Mouse (Mus musculus) hindbrain, embryonic 14.5 days (tissue): ENCODE data around the gene Gm12184. TPM values are rescaled to one million over a fixed set of nuclear protein-coding genes. Genes with fewer than 3 reads are reported as not detected.

Experiments used
- ATAC-seq: fragments of 200-750 bp; cut with Nextera tagmentation; 2 replicates; pipeline ENCODE4 v1.8.0; 2017; ENCODE audit warnings: moderate number of reproducible peaks, mild to moderate bottlenecking, moderate TSS enrichment, moderate library complexity; ENCODE audit not compliant: low FRiP score
- DNase-seq: peaks from one replicate; pipeline ENCODE4 v3.0.0-alpha.2; 2015; ENCODE audit warnings: low spot score
- H3K27ac ChIP-seq: fragments of 300-500 bp; sonication (generic); 2 replicates; pipeline ENCODE4 v1.5.1; 2014; ENCODE audit warnings: mild to moderate bottlenecking, moderate library complexity
- H3K27me3 ChIP-seq: fragments of 300-500 bp; sonication (generic); 2 replicates; pipeline ENCODE4 v1.6.1; 2014; ENCODE audit warnings: mild to moderate bottlenecking, low read length, mixed read lengths; ENCODE audit not compliant: control insufficient read depth, insufficient read depth
- H3K36me3 ChIP-seq: fragments of 300-500 bp; sonication (generic); replicated peaks from 2 replicates; pipeline ENCODE4 v1.6.1; 2014; ENCODE audit not compliant: control insufficient read depth, insufficient read depth
- H3K4me1 ChIP-seq: fragments of 300-500 bp; sonication (generic); replicated peaks from 2 replicates; pipeline ENCODE4 v1.6.1; 2014; ENCODE audit warnings: antibody characterized with exemption, low read length, mixed read lengths; ENCODE audit not compliant: control insufficient read depth, insufficient read depth
- H3K4me2 ChIP-seq: fragments of 300-500 bp; sonication (generic); replicated peaks from 2 replicates; pipeline ENCODE4 v1.6.1; 2014; ENCODE audit warnings: mild to moderate bottlenecking, moderate library complexity
- H3K4me3 ChIP-seq: fragments of 300-500 bp; sonication (generic); replicated peaks from 2 replicates; pipeline ENCODE4 v1.5.1; 2014; ENCODE audit warnings: mild to moderate bottlenecking, low read length
- H3K9ac ChIP-seq: fragments of 300-500 bp; sonication (generic); 2 replicates; pipeline ENCODE4 v1.6.1; 2014
- H3K9me3 ChIP-seq: fragments of 300-500 bp; sonication (generic); 2 replicates; pipeline ENCODE4 v1.6.1; 2016; ENCODE audit warnings: low read length; ENCODE audit not compliant: control insufficient read depth
- WGBS: fragments of 180-500 bp; shearing (Covaris S2); extraction: QIAGEN DNeasy Blood & Tissue Kit; methylation state at CpG from one replicate; pipeline ENCODE4 v1.1.7; 2014; 5-methylcytosine and 5-hydroxymethylcytosine counted together
- polyA plus RNA-seq: library from polyadenylated mRNA; unstranded; fragments of >200 nt; fragmentation: Nextera tagmentation; extraction: Ambion mirVana; gene quantifications from 2 replicates; pipeline ENCODE4 v1.2.1, GENCODE M21; 2014

The Gm12184 gene
- polyA plus RNA-seq, 1 experiment from 2014 or later: 1.6 TPM

DNA sequence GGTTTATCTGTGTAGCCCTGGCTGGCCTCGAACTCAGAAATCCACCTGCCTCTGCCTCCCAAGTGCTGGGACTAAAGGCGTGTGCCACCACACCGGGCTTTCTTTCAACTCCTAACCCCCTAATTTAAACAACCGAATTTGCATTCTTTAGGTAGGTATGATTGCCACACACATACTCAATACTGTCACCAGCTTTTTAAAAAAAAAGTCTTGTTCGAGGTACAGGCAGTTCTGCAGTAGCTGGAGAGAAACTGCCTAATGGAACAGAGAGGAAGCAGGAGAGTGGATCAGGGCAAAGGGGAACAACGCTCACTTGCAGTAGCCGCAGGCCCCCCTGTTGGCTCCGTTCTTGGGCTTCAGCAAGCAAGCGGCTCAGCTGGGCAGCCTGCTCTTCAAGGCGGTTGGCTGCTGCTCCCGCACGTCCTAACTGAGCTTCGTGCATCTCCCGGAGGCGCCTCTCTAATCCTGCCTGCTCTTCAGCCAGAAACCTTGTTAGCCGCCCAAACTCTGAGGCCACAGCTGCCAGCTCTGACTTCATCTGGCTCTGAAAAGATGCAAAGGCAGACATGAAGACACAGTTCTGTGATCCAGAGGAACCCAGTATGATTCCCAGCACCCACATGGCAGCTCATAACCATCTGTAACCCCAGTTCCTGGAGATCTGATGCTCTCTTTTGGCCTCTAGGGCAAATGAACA lies 17.6 kb downstream of the Gm12184 start:
- ATAC-seq (no peak), DNase-seq (no peak)

DNA sequence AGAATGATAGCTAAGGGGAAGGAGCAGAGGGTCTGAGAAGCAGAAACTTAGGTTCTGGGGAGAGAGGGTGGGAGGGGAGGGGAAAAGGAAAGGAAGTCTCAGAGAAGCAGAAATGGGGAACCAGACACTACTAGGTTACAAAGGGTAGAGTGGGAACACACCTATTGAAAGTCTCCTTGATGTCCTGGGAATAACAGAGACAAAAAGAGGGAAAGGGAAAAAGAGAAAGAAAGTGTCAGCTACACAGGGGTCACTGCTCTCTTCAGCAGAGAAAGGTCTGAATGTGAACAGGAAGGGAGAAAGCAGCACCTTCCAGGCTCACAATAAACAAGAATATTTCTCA lies 18.2 kb downstream of the Gm12184 start:
- ATAC-seq (no peak), DNase-seq (no peak)
- Histone ChIP-seq H3K4me2 (no peak overlapping the region), H3K27ac (no peak overlapping the region), H3K4me3 (no peak overlapping the region), H3K9me3 (no peaks in the 10 kb centered on the region), H3K9ac (no peak overlapping the region), H3K4me1 (no peaks in the 10 kb centered on the region; the same call in 1 of the 2 replicates), H3K27me3 (no peaks in the 10 kb centered on the region), H3K36me3 (peaks cover 99% of the 10 kb centered on the region)

More for the DNA sequence above, 17.6 kb downstream of the Gm12184 start:
- Histone ChIP-seq H3K9ac (no peak overlapping the region), H3K27me3 (no peaks in the 10 kb centered on the region), H3K9me3 (no peaks in the 10 kb centered on the region), H3K27ac (no peak overlapping the region), H3K4me3 (no peak overlapping the region), H3K4me2 (no peak overlapping the region), H3K4me1 (no peaks in the 10 kb centered on the region; the same call in 1 of the 2 replicates), H3K36me3 (peaks cover 98% of the 10 kb centered on the region)
- WGBS: 73% methylated on average over 16 of the region's 16 CpGs

DNA sequence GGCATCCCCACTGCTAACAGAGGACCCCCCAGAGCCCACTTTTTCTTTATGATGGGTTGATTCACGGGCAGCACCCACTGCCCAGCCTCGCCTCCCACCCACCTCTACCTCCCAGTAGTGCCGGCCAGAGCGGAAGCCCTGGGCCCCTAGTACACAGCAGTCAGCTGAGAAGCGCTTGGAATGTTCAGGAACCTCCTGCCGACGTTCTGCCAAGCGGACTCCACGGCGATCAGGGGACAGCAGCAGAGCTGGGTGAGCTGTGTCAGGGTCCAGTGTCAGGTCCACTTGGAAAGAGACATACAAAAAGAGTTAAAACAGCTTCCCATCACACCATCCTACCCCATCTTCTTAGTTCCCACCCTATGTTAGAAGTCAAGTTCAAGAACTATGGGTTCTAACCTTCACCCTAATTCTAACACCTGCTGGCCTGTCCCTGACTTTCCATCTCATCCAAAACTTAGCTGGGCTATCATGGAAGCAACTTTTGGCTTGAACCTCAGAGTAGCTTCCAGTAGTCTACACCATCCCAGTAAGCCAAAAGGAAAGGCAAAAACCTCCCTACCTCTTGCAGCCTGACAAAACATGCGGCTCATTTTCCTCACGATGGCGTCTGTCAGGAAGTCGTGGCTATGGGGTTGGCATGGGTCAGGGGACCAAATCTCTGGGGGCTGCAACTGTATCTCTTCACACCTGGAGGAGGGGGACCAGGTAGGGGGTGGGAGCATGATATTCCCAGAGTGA lies 18.7 kb downstream of the Gm12184 start:
- no peak for DNase-seq

DNA sequence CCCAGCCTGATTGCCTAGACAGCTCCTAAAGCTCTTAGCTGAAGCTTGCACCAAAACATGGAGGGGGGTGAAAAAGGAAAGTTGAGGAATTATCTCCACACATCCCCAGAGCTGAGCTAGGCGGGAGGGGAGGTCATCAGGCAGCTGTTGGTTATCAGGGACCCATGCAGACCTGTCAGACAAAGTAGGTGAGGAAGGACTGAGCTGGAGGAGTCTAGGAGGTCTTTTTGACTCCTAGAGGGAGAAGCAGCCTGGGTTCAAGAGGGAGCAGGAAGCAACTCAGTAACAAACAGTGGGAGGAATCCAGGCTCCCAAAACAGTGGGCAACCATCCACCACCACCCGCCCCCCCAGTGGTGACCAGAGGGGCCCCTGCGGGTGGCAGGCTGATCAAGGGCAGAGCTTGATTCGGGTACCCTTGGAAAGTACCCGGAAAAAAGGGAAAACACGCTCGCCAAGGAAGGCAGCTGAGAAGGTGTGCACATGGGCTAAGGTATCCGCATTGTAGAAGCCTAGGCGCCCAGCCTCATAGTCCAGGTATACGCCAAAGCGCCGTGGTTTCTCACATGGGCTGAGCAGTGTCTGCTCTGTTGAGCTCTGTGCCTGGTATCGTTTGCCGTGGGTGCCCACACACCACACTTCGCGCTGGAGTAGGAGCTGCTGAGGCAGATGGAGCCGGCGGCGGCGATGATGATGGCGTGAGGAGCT lies 19.4 kb downstream of the Gm12184 start:
- Histone ChIP-seq H3K9me3 (no peaks in the 10 kb centered on the region), H3K27ac (no peak overlapping the region), H3K4me2 (no peak overlapping the region), H3K27me3 (no peaks in the 10 kb centered on the region), H3K36me3 (peaks cover 100% of the 10 kb centered on the region), H3K9ac (no peak overlapping the region), H3K4me1 (peaks cover 6% of the 10 kb centered on the region), H3K4me3 (no peak overlapping the region)
- DNase-seq (no peak), ATAC-seq (peak; percentile 1; the same call in 1 of the 2 replicates)
- 64% methylated on average over 21 of the region's 21 CpGs for WGBS

More for the DNA sequence above, 18.7 kb downstream of the Gm12184 start:
- Histone ChIP-seq H3K9ac (no peak overlapping the region), H3K27ac (no peak overlapping the region), H3K9me3 (no peaks in the 10 kb centered on the region), H3K4me2 (no peak overlapping the region), H3K36me3 (peaks cover 100% of the 10 kb centered on the region), H3K4me1 (no peaks in the 10 kb centered on the region), H3K4me3 (no peak overlapping the region), H3K27me3 (no peaks in the 10 kb centered on the region)
- 69% methylated on average over 14 of the region's 14 CpGs for WGBS
- peak; percentile 11; the same call in 1 of the 2 replicates for ATAC-seq

DNA sequence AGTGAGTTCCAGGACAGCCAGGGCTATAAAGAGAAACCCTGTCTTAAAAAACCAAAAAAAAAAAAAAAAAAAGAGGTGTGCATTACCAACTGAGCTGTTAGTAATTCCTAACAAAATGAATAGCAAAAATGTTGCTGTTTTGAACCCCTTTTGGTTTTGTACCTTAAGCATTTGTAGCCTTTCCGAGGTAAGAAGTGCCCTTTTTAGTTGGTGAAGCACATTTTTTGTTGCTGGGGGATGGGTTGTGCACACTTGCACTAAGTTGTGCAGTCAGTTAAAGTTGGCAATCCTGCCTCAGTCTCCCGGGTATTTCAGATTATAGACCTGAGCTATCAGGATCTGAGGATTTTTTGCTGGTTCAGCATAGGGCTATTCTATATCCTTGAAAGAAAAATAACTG lies 21.5 kb downstream of the Gm12184 start:
- ATAC-seq: no peak
- Histone ChIP-seq H3K27ac (no peak overlapping the region), H3K9ac (no peak overlapping the region), H3K4me1 (peaks cover 18% of the 10 kb centered on the region), H3K36me3 (peaks cover 88% of the 10 kb centered on the region), H3K4me2 (no peak overlapping the region), H3K9me3 (no peaks in the 10 kb centered on the region), H3K27me3 (no peaks in the 10 kb centered on the region), H3K4me3 (no peak overlapping the region)
- 94% methylated on average over 2 of the region's 2 CpGs for WGBS
- DNase-seq: no peak

DNA sequence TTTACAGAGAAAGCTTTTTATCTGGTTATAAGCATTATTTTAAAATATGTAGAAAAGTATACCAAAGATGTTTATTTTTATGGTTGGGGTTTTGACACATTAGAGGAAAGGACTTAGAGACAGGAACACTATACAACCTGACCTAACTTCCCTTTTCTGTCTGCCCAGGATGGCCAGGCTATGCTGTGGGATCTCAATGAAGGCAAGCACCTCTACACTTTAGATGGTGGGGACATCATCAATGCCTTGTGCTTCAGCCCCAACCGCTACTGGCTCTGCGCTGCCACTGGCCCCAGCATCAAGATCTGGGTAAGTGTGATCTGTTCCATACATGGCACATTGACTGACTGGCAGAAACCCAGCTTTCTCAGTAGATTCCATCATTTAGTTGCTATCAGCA lies 22.5 kb downstream of the Gm12184 start:
- WGBS: 96% methylated on average over 2 of the region's 2 CpGs
- Histone ChIP-seq H3K4me2 (no peak overlapping the region), H3K9me3 (no peaks in the 10 kb centered on the region), H3K4me1 (peaks cover 20% of the 10 kb centered on the region), H3K27me3 (no peaks in the 10 kb centered on the region), H3K4me3 (no peak overlapping the region), H3K9ac (no peak overlapping the region), H3K36me3 (peaks cover 78% of the 10 kb centered on the region), H3K27ac (no peak overlapping the region)
- no peak for DNase-seq
- no peak for ATAC-seq

DNA sequence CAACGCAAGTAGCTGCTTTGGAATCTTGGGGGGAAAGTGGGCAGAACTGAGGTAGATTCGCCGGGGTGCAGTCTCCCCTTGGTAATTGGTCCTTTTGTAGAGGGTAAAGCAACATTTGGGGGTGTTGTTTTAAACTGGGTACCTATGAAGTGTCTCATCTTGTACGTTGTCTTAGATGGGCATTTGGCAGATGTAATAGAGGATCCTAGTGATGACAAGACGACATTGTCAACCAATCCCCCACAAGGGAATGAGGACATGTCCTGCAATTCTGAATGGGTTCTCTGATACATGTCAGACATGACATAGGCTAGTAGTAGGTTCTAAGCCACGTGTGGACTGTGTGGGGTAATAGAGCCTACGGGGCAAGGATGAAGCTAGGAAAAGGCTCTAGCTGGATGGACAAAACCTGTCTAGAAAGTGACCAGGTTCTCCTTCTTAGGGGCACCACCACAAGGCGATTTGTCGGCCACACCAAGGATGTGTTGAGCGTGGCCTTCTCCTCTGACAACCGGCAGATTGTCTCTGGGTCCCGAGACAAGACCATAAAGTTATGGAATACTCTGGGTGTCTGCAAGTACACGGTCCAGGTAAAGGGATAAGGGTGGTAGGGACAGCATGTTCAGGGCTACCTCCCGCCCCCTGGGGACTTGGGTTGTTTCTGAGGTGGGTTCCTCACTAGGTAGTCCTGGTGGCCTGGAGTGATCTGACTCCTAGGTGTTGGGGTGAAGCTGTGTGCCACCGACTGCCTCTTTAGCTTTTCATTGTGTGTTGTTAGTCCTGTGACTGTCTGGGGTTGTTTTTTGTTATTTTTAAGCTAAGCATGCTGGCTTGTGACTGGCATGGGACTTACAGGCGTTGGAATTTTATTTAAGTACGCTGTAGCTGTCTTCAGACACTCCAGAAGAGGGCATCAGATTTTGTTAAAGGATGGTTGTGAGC lies 24.4 kb downstream of the Gm12184 start:
- H3K4me1 ChIP-seq: peaks cover 33% of the 10 kb centered on the region
- no peak overlapping the region for H3K27ac ChIP-seq
- 84% methylated on average over 17 of the region's 17 CpGs for WGBS
- H3K9me3 ChIP-seq: no peaks in the 10 kb centered on the region
- H3K4me2 ChIP-seq: peak overlapping the region; percentile 81
- H3K9ac ChIP-seq: peak overlapping the region; percentile 84
- peaks cover 60% of the 10 kb centered on the region for H3K36me3 ChIP-seq
- DNase-seq (no peak), ATAC-seq (no peak)
- peak overlapping the region; percentile 59 for H3K4me3 ChIP-seq
- H3K27me3 ChIP-seq: no peaks in the 10 kb centered on the region

DNA sequence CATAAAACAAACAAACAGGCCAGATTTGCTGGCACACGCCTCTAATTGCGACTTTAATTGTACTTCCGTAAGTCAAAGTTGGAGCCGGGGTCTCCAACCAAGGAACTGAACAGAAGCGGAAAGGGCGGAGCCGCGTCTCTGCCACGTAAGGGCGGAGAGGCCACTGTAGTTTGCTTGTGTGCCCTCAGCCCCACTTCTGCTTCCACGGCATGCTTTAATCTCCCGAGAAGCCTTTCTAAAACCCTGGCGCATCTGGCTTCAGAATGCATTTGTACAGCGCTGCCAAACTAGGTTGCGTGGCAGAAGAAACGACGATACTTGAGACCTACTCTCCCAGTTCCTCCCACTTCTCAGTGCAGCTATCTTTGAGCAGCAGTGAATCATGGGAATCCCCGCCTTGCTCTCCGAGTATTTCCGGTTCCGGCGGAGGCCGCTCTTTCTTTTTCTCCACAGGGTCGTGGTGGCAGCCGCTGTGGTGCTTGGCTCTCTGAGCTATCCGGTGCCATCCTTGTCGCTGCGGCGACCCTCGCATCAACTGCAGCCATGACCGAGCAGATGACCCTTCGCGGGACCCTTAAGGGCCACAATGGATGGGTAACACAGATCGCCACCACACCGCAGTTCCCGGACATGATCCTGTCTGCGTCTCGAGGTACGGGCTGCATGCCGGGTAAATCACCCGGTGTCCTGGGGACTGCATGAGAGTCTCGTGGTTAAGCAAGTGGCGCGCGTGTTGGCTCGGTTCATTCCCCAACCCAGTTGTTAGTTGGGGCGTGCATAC lies 26.3 kb downstream of the Gm12184 start, which contains the start of gene Rack1:
Gene Rack1 (plus strand): TSS at position 412 of the 781 bp plus-strand sequence.
- WGBS: under 1% methylated on average over 47 of the region's 47 CpGs
- no peaks in the 10 kb centered on the region for H3K9me3 ChIP-seq
- peak within 1 kb of the TSS; percentile 59 for H3K4me3 ChIP-seq
- H3K4me2 ChIP-seq: peak within 1 kb of the TSS; percentile 81
- H3K27me3 ChIP-seq: no peaks in the 10 kb centered on the region
- peaks cover 33% of the 10 kb centered on the region for H3K4me1 ChIP-seq
- ATAC-seq: peak; percentile 94
- DNase-seq: peak; percentile 90
- peaks cover 40% of the 10 kb centered on the region for H3K36me3 ChIP-seq
- peak within 1 kb of the TSS; percentile 94 for H3K27ac ChIP-seq
- peak within 1 kb of the TSS; percentile 84 for H3K9ac ChIP-seq
